Mouse (Mus musculus) T-cell, adult 2 months (primary cell): ENCODE measurements at regions not wholly inside any gene's neighbourhood (a gene's known extent, or its start where the extent isn't known, plus 50 kb on each side); places are given as distances from the start of the nearest gene placed in this dataset.
"Not testable (repeated sequence)": the region's sequence is repeated elsewhere in the genome, so short reads cannot be mapped to it uniquely, and the experiment has no call there.

Experiments
- DNase-seq: peaks from one replicate; pipeline ENCODE4 v3.0.0; 2022; ENCODE audit warnings: low spot score

DNA sequence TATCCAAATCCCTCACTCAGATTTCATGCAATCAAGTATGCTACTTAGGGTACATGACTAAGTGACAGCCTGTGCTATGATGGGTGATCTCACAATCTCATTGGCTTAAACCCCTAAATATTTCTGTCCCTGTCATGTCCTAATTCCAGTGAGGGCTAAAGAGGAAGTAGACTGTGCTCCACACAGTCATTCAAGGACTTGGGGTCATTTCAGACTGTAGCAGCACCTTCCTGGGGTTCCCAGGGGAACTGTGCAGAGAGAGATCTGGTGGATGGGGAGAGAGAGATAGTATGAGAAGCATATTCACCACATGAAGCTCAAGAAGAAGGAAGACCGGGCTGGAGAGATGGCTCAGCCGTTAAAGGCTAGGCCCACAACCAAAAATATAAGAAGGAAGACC is 100.7 kb downstream of the H2al2a start:
- no peak for DNase-seq

DNA sequence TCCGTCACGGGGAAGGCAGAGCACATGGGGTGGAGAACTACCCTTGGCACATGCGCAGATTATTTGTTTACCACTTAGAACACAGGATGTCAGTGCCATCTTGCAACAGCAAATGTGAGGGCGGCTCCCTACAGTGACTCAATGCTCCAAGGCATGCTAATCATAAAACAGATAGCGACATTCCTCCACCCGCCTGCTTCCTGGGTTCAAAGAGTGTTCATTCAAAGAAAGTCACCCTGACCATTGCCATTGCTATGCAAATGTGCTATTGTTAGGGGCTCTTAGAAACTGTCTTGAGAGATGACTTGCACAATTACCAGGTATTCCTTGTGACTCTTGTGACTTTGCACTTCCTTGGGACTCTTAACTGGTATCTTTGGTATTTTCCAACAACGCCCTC is 104.1 kb downstream of the H2al2a start:
- not testable (repeated sequence) for DNase-seq

DNA sequence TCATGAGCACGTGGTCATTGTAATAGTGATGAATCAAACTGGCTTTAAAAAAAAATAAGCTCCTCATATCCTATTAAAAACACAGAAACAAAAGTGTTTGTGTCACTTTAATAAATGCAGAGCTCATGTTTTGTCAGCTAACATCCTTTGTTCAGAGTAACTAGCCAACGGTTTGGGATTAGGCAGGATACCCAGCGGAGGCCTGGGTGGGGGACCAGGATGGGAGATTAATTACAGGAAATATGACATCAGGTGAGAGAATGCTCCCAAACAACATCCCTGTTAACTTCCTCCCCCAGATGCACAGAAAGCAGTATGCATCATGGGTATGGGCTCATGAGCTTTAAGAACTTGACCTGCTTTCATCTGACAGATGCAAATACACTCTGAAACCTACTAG is 109.1 kb downstream of the H2al2a start:
- no peak for DNase-seq

DNA sequence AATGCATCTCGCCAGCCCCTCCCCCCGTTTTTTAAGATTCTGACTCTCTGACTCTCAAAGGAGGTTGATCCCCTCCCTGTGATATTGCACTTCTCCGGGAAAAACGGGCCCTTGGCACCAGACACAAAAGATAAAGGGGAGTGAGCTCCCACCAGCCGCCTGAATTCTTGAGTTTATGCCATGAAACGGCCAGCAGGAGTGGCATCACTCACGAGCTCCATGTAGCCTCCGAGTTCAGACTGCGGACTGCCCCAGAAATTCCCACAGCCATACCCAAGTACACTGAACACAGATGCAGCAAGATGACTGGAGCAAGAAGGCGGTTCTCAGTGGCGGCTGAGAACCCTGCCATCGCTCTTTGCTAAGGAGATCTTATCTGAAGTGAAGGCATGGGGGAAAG is 114.4 kb downstream of the H2al2a start:
- DNase-seq, result no peak

DNA sequence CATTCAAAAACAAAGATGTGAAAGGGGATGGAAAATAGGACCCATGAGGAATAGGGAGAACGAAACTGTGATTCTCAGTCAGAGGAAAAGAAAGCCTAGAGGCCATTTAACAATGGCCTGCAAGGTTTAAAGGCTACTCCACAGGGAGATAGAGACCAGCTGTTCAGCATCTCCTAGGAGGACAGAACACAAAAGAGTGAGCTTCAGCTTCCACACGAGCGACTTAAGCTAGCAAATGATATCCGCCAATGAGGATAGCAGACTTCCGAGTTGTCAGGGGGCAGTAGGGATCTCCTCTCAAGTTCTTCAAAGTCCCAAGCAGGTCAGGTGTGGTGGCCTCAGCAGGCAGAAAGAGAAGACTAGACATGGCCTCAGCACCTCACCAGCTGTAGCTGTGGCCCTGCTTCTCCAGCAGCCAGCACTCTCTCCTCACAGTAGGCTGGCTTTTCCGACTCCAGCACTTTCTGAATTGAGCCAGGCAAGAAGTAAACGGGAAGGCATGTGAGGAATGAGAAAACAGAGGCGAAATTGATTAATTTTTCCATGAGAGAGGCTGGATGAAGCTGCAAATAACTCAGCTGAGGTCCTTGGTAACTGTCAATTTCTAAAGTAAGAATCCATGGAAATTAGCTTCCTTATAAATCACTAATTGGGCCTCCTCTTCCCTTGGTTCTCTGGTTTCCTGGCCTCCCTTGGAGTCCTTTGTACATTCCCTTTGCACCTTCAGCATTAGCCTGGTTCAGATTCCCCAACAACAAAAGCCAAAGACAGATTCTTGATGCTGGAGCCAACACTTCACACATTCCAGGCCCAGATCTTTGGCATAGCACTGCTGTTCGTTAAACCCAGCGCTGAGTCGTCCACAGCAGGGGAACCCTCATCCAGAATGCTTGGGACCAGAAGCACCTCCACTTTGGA is 115.7 kb downstream of the H2al2a start:
- DNase-seq, result no peak

DNA sequence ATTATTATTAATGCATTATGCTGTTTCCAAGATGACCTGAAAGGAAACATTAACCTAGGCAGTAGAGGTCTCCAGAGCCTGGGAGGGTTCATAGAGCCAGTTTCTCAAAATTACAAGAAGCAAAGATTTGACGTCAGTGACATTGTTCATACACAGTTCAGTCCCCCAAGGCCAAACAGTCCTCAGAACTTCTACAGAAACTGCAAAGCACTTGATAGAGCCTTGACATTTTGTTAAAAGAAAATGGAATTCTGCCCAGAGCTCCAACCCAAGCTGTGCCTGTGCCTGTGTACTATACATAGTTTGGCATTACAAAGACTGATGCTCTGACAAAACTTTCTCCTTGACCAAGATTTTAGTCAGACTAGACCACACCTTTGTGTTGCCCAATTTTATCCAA is 118.9 kb downstream of the H2al2a start:
- DNase-seq, result no peak

DNA sequence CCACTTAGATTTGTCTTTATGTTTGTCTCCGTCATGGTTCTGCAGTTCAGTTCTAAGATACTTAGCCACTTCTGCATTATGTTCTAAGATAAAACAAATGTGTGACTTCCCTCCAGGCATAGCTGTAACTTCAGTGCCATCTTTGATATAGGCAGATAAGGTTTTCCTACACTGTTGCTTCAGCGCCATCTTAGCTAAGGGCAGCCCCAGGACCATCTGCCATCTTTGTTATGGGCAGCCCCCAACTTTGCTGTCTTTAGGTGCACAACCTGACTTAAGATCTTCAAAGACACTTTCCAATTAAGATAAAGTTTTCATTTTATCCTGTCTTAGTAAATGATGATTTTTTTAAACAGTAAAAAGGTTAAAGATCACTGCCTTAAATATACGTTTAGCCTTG is 119.8 kb downstream of the H2al2a start:
- DNase-seq, result no peak

DNA sequence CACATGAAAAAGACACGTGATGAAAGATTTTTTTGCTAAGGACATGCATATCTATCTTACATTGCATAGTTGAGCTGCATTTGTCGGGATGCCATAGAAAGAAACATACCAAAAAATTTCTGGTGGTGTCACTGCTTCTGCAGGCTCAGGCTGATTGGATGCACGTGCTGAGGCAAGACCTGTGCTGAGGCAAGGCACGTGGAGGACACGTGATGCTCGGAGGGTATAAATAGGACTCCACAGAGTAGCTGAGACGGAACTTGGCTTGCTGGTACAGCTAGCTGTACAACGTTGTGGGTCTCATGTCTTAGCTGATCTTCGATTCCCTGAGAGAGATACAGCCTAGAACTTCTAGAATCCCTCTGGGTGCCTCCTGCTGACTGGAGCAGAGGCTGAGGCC is 120.6 kb downstream of the H2al2a start:
- no peak for DNase-seq

DNA sequence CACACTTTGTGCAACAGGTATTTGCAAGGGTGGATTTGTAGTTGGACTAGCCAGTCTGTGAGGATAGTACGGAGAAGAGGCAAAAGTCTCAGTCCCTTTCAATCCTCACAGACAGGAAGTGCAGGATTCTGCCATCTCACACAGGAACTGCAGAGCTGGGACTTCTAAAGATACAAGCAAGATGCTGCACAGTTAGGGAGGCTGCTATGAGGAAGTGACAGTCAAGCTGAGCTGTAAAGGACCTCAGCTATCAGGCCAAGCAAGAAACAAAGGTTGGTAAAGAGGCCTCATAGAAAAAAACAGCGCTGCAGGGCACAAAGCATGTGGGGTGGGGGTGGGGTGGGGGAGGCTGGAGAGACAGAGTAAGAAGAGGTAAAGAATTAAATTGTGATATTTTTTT is 126.2 kb downstream of the H2al2a start:
- no peak for DNase-seq

DNA sequence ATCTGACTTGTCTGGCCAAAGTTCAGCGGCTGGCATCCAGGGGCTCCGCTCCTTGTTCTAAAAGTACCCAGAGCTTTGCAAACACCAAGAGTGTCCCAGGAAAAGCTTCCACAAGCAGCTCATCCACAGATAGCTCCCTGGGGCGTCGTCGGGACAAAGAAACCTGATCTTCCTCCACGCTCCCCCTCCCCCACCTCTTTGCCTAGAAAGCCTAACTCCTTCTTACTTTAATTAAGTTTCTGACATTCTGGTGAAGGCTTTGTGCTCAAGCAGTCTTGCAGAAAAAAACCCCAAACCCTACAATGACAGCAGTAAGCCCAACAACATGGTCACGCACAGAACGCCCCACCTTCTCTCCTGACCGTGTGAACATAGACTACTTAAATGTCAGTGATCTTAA is 128.6 kb downstream of the H2al2a start:
- no peak for DNase-seq

DNA sequence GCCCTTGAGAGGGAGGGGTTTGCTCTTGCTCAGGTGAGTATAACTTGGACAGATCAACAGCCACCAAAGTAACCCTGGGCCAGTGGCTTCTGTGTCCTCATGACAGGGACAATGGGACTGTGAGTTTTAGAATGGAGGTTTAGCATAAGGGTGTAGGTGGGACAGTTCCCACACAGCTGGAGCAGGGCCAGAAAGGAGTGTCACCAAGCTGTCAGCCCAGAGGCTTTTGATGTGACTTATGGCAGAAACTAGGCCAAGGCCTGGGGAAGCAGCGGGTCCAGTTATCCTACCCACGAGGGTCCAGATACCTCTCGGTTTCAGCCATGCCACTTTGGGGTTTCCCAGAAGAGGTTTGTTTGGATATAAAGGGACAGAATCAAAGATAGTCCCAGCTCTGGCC is 129.4 kb downstream of the H2al2a start:
- no peak for DNase-seq

DNA sequence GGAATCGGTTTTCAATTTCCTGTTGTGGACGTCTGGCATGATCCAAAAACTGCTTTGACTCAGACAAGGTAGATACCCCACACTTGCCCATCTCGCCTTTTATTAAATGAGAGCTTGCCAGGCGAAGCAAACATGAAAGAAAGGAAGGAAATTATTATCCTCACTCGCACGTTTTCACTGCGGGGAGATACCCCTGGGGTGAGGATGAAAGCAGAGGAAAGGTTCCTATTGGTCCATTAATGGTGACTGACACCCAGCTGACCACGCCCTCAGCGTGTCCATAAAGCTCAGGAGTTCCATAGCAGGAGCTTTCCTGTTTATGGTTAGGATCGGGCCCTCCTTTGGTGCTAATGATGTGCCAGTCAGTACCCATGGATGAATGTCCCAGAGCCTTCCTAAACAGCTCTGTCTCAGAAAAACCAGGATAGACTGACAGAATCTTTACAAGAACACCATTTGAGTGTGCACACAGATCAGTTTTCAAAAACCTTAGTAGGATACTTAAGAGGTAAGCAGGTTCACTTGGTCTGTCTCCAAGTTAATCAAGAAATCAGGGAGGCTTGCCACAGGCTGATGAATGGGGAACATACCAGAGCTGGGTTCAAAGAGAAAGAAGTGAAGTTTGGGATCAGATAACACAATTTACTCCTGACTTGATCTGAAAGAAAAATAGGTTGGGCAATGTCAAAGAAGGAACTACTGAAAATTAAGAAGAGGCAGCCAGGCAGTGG is 130.7 kb upstream of the Nebl start:
- peak; percentile 17 for DNase-seq

DNA sequence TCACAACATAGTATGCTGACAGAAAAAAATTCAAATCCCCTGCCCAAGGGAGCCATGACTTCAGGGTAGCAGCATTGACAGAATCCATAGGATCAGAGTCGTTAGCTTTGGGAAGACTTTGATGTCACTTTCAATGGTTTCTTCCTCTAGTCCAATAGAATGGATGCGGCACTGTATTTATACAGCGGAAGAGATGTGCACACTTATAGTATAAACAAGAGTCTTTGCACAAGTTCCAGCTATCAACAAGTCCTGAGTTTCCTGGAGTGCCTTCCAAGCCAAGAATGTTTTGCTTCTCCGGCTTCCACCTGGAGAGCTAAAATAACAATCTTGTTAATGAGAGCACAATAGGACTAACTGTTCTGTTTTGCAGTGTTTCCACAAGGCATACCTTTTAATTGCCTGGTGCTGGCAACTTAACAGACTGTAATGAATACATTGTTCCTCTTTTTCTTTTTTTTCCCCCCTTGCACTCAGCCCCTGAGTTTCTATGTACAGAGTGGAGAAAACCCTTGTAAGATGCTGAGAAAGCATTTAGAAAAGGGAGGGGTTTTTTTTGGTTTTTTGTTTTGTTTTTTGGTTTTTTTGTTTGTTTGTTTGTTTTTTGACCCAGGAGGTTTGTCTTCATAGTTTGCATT is 129.8 kb upstream of the Nebl start:
- DNase-seq, result no peak

DNA sequence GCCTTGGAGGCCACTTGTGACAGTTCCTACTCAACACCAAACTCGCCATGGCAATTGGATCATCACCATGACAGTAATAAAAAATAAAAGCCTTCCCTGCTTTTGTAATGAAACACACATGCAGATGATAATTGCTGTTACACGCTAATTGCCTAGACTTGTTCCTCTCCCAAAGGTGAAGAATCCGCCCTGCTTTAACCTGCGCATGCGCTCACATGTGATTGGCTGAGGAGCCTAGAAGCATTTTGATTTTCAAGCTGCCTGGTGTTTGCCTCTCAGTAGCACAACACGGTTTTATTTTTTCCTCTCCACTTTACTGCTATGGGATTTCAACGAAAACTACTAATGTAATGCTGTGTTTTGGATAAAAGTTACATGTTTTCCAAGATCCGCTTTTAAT is 128.0 kb upstream of the Nebl start:
- no peak for DNase-seq

DNA sequence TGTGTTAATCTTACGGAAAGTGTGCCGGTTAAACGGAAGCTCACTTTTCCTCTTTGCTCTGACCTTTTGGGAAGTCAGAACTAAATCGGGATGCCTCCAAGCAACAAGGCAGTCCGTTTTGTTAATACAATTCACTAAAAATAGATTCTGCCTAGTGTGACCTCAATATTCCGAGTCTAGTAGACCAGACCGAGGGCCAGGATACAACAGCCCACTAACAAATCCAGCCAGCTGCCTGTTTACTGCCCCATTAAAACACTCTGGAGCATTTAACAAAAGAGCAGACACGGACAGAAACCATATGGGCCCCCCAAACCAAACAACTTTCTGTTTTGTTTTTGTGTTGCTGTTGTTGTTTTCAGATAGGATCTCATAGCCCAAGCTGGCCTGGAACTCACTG is 127.1 kb upstream of the Nebl start:
- DNase-seq, result no peak

DNA sequence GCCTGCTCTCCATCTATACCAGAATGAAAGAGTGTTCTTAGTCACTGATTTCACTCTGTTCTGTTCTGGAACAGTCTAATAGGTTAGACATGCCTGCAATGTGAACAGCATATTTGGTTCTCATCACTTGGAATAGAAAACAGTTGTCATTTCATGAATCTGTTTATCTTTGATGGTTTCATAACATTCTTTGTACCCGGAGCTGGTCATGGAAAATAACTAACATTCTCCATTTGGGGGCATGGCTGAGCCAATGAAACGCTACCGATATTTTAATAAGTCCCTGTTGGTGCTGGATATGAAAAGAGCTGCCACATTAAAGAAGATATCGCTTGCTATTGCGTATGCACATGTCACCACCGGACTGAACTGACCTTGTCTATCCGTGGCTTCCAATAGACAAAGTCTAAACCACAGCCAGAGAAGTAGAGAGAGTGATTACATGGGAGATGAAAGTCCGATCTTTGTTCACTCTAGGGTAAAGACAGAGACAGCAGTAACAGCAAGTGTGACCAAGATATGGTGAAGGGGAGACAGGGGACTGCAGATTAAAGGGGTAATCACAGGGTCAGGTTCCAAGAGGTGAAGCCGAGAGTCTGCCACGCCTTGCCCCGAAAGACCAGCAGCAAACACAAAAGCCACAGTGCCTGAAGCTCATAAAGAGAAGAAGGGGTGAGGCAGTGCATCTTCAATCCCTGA is 124.5 kb upstream of the Nebl start:
- DNase-seq, result no peak

DNA sequence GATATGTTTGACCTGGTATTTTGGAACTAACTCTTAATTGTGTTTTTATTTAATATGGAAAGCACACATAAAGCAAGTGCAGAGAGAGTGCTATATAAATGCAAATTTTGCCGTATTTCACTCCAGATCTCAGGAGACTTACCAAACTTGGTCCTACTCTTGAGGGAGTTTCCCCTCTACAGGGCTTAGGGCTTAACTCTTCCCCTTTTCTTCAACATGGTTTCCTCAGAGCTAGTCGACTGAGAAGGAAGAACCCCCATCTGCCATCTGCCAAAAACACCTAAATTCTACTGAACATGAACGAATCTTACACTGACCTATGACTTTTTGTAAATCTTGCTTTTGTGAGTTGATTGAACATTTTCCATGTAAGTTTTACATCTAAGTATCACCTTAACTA is 122.8 kb upstream of the Nebl start:
- DNase-seq, result no peak

DNA sequence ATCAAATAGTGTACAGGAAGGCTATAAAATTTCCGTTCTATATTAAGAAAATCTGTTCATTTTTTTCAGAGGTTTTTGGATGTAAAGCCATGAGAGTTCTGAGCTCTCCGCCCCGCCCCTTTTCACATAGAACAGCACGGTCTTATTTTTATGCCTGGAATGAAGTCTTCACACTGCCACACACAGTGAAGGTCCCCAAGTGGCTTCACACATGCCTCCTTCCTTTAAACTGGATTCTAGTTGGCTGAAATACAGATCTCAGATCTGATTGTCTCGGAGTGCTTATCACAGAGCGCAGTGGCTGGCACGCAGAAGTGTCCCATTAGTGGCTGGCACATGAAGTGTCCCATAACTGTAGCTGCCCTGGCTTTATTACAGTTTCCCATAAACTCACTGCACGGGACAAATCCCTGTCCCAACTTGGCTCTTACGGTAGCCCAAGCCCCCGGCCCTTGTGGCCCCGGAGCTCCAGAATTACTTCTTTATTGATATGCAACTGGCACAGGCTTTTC is 122.3 kb upstream of the Nebl start:
- DNase-seq, result no peak

DNA sequence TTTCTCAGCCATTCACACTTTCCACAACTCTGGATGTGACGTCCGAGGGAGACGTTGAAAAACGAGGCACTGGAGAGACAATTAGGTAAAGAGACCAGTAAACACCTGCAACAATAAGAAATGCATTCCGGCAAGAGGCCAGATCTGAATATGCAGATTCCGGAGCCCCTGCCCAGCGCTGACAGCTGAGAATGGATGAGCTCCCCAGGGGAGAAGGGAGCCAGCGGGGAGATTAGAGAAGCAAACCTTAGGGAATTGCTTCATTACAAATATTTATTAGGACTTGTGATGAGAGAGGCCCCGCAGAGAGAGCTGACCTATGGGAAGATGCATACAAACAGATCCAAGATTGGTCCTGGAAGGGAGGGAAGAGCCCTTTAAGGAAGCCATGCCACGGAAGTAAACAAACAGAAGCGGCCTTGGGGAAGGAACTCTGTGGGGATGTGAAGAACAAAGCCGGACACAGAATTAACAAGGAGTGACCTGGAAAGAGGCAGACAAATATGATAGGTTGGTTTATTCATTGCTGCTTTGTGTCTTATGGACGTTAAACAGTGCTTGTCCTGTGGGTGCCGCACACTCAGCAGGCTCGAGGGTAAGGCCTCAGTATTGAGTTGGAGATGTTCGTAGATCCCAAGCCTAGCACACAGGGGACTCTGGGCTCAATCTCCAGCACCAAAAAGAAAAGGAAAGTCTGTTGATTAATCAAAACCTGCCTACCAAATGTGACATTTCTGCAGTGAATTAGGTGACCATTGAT is 121.7 kb upstream of the Nebl start:
- DNase-seq, result no peak

DNA sequence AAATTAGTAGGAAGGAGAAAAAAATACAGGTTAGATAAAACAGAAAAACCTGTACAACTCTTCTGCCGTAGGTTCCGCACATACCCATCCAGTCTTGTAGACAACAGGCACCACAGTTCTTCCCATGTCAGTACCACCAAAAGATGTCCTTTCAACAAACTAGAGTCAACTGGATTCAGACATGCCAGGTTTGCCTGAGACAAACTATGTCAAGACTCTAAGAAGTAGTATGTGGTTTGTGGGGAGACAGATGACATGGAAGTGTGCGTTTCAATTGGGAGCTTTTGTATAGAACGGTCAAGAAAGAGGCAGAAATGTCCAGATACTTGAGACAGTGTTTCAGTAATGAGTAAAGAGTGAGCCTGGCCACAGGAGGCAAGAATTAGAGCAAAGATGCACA is 119.5 kb upstream of the Nebl start:
- no peak for DNase-seq

DNA sequence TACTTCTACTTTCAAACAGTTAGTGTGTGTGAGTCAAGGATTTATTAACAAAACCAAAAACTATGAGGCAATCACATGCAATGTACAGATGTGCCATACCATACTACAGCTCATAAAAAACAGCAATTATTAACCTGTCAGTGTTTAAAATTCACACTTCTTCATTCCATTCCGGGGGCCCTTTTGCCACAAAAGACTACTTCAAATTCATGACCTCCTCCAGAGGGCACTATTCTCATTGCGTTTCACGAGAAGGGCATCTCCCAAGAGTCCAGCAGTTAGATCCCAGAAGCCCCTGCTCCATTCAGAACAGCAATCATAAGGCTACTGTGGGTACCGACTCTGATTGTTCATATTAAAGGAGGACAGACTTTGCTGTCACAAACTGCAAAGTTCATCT is 118.0 kb upstream of the Nebl start:
- DNase-seq, result no peak
